Mouse (Mus musculus) cerebellum, adult 11-12 months (tissue): Measurements from ENCODE around the gene Med27.

ENCODE experiments used
- DNase-seq: peaks from one replicate; pipeline ENCODE4 v3.0.0; 2022

Med27 gene

GRCm38 (mm10) chr2:29400812-29401211 lies 54.2 kb downstream of the Med27 start:
- no peak for DNase-seq

- DNase-seq, result no peak
Observed at GRCm38 (mm10) chr2:29401868-29402267, 55.2 kb downstream of the Med27 start.

- peak; percentile 29 for DNase-seq
Observed at GRCm38 (mm10) chr2:29402550-29403076, 56.0 kb downstream of the Med27 start.

GRCm38 (mm10) chr2:29403799-29404530 lies 57.3 kb downstream of the Med27 start:
- no peak for DNase-seq

- DNase-seq, result no peak
Observed at GRCm38 (mm10) chr2:29404931-29405330, 58.3 kb downstream of the Med27 start.

- no peak for DNase-seq
Observed at GRCm38 (mm10) chr2:29405848-29406247, 59.2 kb downstream of the Med27 start.

GRCm38 (mm10) chr2:29407350-29407749 lies 60.7 kb downstream of the Med27 start:
- DNase-seq, result no peak

GRCm38 (mm10) chr2:29407764-29408163 lies 61.1 kb downstream of the Med27 start:
- no peak for DNase-seq

GRCm38 (mm10) chr2:29410884-29411283 lies 64.3 kb downstream of the Med27 start:
- DNase-seq, result no peak

- no peak for DNase-seq
Observed at GRCm38 (mm10) chr2:29412458-29412857, 65.8 kb downstream of the Med27 start.

GRCm38 (mm10) chr2:29413259-29413993 lies 66.8 kb downstream of the Med27 start:
- DNase-seq, result no peak

- no peak for DNase-seq
Observed at GRCm38 (mm10) chr2:29414852-29415473, 68.3 kb downstream of the Med27 start.

- no peak for DNase-seq
Observed at GRCm38 (mm10) chr2:29418498-29418897, 71.9 kb downstream of the Med27 start.

- no peak for DNase-seq
Observed at GRCm38 (mm10) chr2:29419434-29419833, 72.8 kb downstream of the Med27 start.

- DNase-seq, result no peak
Observed at GRCm38 (mm10) chr2:29419946-29420345, 73.3 kb downstream of the Med27 start.

- DNase-seq, result no peak
Observed at GRCm38 (mm10) chr2:29422126-29422840, 75.7 kb downstream of the Med27 start.

GRCm38 (mm10) chr2:29423059-29423458 lies 76.4 kb downstream of the Med27 start:
- DNase-seq, result no peak

- no peak for DNase-seq
Observed at GRCm38 (mm10) chr2:29425386-29425785, 78.8 kb downstream of the Med27 start.

- peak; percentile 85 for DNase-seq
Observed at GRCm38 (mm10) chr2:29426684-29427083, 80.1 kb downstream of the Med27 start.

GRCm38 (mm10) chr2:29432565-29432964 lies 85.9 kb downstream of the Med27 start:
- no peak for DNase-seq

GRCm38 (mm10) chr2:29436376-29436775 lies 89.8 kb downstream of the Med27 start:
- DNase-seq, result peak; percentile 47

- DNase-seq, result no peak
Observed at GRCm38 (mm10) chr2:29437111-29437510, 90.5 kb downstream of the Med27 start.
